Mouse (Mus musculus) left cerebral cortex, adult 11 months (tissue): ENCODE results near the gene Tnr.
A peak's percentile ranks its signal among the peaks of the same experiment; 100 is the strongest.

Experiments used
- DNase-seq: peaks from one replicate; pipeline ENCODE4 v3.0.0; 2022; ENCODE audit warnings: low spot score

Gene Tnr

GRCm38 (mm10) chr1:159523578-159523977 is at the start of gene Tnr:
Gene Tnr, plus strand, starts transcription at chr1:159523769.
- DNase-seq, result peak; percentile 77

GRCm38 (mm10) chr1:159489853-159490435 is 33.6 kb upstream of the Tnr start:
- DNase-seq, result no peak

DNA sequence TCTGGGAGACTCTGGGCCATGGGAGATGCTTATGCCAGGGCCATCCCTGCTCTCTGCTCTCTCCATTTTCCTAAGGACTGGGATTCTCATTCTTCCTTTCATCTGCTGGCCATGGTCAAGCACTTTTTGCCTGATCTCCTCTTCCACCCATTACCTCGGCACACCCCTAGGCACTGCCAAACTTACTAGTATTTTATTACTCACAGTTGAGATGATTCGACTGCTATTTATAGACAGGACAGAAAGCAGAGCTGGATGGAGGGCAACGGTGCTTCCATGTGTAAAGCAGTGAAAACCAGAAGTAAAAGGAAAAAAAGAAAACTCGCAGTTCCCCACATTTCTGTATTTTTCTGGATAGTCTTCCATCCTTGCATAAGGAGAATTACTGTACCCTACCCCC is 31.0 kb upstream of the Tnr start:
- no peak for DNase-seq

DNA sequence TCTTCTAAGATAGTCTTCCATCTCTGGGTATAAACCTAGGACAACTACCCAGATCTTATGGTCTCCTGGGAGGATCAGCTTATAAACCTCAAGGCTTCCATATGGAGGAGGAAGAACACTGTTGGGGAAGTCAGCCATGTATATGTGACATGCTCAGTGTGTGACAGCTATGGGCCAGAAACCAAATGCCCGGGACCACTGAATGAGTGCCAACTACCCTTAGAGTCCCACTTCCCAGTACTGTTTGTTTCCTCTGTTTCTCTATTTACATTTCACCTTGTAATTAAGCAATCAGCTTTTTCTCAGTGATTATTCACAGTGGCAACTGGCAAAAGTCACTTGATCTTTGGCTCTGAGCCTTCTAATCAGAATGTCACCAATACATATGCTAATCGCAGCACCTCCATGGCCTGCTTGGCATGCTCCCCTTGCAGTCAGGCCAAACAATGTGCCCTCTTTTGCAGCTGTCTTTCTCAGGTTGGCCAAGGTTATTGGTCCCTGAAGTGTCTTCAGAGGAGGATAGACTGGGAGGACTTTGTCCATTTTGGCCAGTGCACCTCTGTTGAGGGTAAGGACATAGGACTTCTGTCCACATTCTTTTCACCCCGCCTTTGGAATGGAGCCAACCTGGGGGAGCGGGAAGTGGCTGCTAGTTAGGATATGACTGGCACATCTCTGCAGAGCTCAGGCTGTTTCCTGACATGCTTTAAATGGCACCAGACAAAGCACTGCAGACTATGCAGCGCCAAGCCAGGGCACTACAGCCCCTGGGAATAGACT is 29.7 kb upstream of the Tnr start:
- DNase-seq, result no peak

DNA sequence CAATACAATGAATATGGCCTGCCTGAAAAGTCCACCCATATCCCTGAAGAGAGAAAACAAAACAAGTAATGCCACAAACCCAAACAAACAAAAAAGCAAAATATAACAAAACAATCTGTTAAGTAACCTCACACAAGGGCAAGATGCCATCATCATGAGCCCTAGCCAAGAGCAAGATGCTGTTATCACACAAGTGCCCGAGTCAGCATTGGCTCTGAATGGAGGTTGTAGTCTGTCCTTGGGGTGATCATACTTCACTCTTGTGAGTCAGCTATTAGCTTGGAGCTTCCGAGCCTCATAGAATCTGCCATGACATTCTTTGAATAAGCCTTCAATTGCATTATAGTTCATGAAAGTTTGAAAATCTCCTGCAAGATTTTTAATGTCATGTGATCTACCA is 25.3 kb upstream of the Tnr start:
- no peak for DNase-seq

DNA sequence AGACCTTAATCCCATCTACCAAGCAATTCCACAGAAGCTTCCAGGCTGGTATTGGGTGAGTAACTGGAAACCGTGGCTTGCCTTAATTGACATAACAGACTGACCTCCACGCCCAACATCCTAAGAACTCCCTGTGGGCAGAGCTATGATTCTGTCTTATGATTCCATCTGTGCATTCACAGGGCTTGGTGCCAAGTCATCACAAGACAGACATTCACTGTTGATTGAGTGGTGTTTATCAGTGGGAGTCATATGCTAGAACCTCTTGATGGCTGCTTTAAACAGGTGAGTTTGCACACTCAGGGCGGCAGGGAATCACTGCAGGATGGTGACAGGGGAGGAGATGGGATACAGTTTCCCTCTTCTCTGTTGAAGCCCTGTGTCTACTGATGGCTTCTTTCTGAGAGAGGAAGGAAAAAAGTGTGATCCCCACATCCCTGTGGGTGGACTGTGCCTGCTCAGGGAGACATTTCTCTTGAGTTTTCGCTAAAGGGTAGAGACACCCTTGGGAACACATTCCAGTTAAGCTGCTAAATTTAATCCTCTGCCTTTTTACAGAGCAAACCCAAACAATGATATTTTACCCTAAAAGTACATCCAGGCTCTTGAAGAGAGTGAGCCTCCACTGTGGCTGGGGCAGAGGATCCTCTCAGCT is 23.6 kb upstream of the Tnr start:
- DNase-seq, result no peak

GRCm38 (mm10) chr1:159501911-159502310 is 21.7 kb upstream of the Tnr start:
- no peak for DNase-seq

GRCm38 (mm10) chr1:159510667-159511066 is 12.9 kb upstream of the Tnr start:
- DNase-seq, result no peak

- DNase-seq, result peak; percentile 46
These were observed 5.9 kb upstream of the Tnr start for GRCm38 (mm10) chr1:159517647-159518046.

- DNase-seq, result no peak
These were observed 4.4 kb upstream of the Tnr start for GRCm38 (mm10) chr1:159519206-159519605.

GRCm38 (mm10) chr1:159523069-159523468 is 500 bp upstream of the Tnr start:
- no peak for DNase-seq

DNA sequence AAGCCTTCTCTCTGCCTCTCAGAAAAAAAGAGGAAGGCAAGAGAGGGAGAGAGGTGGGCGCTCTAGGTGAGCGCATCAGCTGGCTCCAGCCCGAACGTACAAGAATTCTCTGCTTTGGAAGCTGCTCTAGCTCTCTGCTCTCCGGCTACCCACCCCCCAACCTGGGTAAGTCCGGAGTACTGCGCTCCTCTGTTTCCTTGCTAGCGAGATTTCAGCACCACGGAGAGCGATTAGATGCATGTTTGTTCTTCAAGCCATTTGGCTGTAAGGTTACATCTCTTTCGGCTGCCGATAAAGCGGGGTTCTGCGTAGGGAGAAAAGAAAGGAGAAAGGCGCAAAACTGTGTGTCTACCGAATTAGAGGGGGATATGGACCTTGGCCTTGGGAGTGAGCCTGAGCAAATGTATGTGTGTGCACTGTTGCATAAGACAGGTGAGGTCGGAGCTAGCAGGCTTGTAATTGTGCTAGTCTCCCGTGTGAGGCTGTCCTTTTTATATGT is 531 bp downstream of the Tnr start:
- no peak for DNase-seq

GRCm38 (mm10) chr1:159532841-159533569 is 9.4 kb downstream of the Tnr start:
- DNase-seq, result peak; percentile 31

- DNase-seq, result no peak
These were observed 12.0 kb downstream of the Tnr start for GRCm38 (mm10) chr1:159535582-159535981.

DNA sequence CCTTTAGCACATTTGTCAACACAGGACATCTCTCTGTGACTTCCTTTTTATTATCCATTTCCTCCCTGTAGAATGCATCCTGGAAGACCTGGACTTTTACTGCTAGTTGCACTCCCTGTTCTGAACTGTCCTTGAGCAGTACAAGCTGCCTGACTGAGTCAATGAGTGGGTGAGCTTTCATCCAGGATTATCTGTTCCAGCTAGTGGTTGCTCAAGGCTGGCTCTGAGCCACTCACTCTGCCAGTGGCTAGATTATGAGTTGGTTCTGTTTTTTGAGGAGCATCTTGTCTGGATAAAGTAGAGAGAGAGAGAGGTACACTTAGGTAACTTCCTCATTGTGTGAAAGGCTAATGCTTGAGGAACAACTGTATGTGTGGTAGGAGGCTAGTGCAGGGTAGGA is 14.0 kb downstream of the Tnr start:
- no peak for DNase-seq

DNA sequence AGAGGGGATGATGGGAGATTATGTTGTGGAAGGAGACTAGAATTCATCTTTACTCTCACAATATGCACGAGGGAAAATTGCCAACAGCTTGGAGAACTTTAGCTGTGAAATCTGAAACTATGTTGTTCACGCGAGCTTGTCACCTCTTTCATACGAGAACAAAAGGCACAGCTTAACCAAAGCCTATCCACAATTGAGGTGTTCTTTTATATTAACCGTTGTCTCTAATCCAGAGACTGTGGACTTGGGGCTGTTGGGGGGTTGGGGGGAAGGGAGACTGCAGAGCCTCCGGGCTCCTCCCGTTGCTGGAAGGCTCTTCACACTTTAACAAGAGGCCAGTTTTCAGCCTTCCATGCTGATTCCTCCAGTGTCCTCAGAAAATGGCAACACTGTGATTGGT is 14.5 kb downstream of the Tnr start:
- DNase-seq, result no peak

DNA sequence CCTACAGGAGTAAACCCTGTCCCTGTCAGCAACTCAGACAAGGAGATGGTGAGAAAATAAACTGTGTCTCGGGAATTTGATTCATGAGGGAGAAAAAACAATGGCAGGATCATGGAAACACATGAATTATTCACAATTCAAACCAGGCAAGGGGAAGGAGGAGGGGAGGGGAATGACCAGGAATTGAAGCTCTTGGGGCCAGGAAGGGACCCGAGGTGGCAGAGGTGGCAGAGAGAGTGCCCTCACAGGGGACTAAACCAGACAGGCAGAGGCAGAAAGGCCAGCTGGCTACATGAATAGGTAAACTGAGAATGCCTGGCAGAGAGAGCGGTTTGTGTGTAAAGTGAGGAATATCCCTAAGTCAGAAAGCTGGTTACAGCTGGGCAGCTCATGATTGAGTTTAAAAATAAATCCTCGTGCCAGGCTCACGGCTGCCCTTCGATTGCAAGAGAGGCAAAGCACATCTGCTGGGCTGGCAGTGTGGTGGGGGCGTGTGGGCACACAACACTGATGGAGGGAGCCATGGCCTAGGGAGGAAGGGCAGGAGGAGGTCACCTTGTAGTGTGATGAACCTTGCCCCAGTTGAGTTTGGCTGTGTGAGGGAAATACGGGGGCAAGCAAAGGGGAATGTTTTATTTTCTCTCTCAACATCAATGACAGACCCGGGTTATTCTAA is 22.0 kb downstream of the Tnr start:
- DNase-seq, result no peak

GRCm38 (mm10) chr1:159551036-159551435 is 27.5 kb downstream of the Tnr start:
- DNase-seq, result no peak

DNA sequence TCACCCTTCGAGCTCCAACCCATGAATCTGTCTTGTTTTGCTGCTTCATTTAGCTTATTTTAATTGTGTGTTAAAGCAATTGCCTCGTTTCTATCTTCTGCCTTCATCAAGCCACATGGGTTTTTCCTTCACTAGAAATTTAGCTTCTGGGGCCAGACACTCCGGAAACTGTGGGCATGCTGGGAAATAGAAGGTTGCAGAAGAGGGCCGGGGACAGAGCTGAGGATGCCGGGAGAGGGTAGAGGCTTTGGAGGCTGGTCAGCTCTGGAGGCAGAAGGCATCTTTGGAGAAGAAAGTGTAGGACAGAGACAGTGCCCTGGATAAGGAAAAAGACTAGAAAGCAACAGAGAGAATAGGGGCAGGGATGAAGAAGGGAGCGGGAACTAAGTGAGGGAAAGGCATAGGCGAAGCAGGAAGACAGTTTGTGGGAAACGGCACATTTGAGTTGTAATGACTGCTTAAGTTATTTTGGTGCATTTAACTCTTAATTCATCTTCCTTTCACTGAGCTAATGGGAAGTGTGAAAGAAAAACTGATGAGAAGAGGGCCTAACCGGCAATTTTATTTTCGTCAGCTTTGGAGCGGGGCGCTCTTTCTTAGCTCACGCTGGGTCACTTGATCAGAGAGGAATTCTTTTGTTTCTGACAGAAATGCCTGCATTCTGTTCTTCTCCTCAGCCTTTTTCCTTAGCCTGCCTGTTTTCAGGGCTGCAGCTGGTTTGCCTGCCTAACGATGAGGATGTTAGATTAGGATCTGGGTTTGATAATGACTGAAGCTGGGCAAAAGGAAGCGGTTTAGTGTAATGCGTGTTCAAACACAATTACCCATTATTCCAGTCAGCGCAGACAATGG is 28.2 kb downstream of the Tnr start:
- no peak for DNase-seq

DNA sequence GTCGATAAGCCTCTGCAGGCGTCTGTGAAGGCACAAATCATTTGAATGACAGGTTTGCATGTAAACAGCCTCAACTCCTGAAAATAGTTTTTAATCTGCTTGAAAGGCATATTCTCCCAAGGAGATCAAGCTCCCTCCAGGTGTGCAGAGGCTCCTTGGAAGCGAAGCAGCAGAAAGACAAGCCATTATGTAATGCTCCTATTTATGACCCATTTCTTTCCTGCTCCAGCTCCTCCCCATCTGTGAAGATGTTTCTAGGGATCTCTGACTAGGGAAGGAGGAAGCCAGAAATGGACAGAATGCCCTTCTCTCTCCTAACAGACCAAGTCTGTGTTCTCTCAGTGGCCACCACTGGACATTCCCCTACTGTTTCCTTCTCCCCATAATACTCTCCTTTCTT is 38.0 kb downstream of the Tnr start:
- DNase-seq, result no peak

GRCm38 (mm10) chr1:159565129-159565528 is 41.6 kb downstream of the Tnr start:
- no peak for DNase-seq
